Mouse (Mus musculus) thymus, postnatal 0 days (tissue): Measurements from ENCODE around the gene Ddah2. TPM values are rescaled to one million over a fixed set of nuclear protein-coding genes. Genes with fewer than 3 reads are reported as not detected.
A peak's percentile ranks its signal among the peaks of the same experiment; 100 is the strongest.

ENCODE experiments used
- DNase-seq: peaks from one replicate; pipeline ENCODE4 v3.0.0-alpha.2; 2015; ENCODE audit warnings: low spot score
- polyA plus RNA-seq: library from polyadenylated mRNA; unstranded; fragments of >200 nt; fragmentation: Nextera tagmentation; extraction: Ambion mirVana; gene quantifications from 2 replicates; pipeline ENCODE4 v1.2.1, GENCODE M21; 2015

Gene Ddah2
- polyA plus RNA-seq, 1 experiment from 2014 or later: 51.6 TPM

DNA sequence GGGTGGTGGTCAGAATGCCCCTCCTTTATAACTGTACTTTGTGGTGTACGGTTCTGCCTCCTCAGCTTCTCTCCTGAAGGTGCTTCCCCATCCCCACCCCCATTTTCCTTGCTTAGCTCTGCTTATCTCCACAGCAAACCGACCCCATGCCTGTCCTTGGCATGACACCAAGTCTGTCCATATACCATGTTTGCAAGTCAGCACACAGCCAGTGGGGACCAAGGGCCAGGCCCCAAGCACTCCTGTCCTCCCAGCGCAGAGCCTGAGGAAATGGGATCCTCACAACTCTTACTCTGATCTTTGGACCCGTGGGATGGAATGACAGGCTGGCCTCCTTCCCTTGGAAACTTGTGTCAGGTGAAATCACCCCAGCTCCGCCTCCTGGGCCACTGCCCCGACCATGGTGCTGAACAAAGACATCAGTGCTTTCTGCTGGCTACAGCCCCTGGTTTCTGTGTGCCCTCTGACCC, 44.4 kb downstream of the Ddah2 start:
- DNase-seq: no peak

DNA sequence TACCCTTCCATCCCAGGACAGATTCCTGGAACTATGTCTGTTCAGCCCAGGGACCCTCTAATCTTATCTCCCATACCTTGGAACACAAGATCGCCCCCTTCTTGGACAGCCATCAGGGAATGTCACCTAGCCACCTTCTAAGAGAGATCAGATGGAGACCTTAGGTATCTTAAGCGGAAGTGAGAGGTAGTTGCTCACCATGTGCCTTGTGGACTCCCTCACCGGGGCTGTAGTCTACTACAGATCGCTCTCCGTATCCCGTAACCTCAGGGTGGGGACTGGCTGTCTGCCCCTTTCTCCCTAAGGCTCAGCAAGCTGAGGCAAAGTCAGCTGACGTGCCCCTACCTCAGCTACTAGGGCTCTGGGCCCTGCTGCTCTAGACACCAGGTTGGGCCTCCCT, 45.2 kb downstream of the Ddah2 start:
- no peak for DNase-seq

DNA sequence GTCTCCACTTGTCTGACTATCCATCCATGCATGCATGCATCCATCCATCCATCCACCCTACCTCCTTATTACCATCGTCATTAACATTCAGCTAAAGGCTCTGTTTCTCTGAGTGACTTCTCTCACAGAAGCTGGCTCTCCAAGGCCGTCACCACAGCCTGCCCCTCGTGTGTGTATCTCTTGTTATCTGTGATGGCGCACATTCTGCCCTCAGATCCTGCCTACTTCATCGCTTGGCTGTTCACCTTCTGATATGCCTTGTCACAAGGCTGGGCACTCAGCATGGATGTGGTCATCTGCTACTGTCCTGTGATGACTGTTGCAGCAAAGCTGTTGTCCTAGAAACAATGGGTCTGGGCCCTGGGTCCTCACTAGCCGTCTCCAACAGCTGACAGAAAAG, 45.9 kb downstream of the Ddah2 start:
- no peak for DNase-seq

DNA sequence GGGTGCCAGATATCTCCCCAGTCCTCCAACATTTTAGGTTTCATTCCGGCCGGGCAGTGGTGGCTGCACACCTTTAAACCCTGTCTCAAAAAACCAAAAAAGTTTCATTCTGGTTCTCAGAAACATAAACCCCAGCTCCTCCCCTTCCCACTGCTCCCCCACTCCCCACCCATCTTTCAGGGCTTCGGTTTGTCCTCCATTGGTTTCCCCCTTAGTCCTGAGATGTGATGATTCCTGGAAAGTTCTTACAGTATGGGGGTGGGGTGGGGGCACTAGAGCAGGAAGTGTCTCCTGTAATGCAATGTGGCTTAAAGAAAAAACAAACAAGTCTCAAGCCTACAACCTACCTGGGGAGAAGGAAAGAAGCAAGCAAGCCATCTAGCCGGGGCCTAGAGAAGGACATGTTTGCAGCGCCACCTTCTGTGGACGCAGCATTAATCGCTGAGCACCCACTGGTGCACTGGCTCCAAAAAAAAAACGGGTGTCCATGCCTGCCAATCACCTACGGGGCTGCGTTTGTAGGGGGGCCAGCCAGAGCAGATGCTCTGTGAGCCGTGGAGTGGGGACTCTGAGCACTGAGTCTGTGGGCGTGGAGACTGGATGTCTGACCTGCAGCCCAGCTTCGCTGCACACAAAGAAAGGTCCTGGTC, 47.0 kb downstream of the Ddah2 start:
- DNase-seq: peak; percentile 40

DNA sequence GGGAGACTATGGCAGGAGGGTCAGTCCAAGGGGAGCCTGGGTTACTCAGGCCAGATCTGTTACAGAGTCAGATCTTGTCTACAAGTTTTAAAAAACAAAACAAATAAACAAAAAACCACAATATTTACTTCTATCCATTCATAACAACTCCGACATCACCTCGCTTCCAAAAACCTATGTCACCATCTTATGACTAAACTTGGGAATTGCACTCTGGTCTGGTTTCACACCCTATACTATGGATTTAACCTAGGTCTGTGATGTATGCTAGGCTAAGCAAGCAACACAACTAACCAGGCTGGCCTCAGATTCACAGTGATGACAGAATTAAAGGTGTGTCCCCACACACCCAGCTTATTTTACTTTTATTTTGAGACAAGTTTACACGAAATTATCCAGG, 47.7 kb downstream of the Ddah2 start:
- DNase-seq: no peak

DNA sequence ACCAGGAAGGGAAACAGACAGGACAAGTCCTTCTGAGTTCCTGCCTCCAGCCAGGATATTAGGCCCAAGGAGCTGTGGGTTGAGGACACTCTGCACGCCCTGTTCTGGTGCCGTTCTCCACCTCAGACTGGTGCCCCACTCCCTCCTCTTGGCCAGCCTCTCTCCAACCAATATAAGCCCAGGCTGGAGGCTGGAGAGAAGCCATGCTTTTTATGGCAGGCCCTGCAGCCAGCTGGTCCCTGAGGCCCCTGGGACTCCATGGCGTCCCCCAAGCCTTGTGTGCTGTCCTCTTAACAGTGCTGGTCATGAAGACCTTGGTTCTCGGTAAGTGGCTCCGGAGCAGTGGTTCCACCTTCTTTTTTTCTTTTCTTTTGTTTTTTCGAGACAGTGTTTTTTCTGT, 49.3 kb downstream of the Ddah2 start, which contains the start of gene Ly6g5c:
Gene Ly6g5c, plus strand, starts transcription at position 183 of the 400 bp plus-strand sequence.
- DNase-seq: no peak

Other genes with a start within 250 kb of the Ddah2 start
- gene Stk19, start 222.1 kb upstream of the Ddah2 start, polyA plus RNA-seq: 39.3 and 48.6 TPM in 2 replicates
- gene Dxo, start 222.0 kb upstream of the Ddah2 start, polyA plus RNA-seq: 48.8 and 53.3 TPM in 2 replicates
- gene Skiv2l, start 208.8 kb upstream of the Ddah2 start, polyA plus RNA-seq: 49.7 and 50.1 TPM in 2 replicates
- gene Nelfe, start 208.6 kb upstream of the Ddah2 start, polyA plus RNA-seq: 82.4 and 88.6 TPM in 2 replicates
- gene Cfb, start 196.5 kb upstream of the Ddah2 start, polyA plus RNA-seq: 5.2 and 6.2 TPM in 2 replicates
- gene Zbtb12, start 179.6 kb upstream of the Ddah2 start, polyA plus RNA-seq: 1.6 and 1.7 TPM in 2 replicates
- gene Gm20547, start 177.0 kb upstream of the Ddah2 start, polyA plus RNA-seq: not detected in 2 replicates
- gene C2, start 160.8 kb upstream of the Ddah2 start, polyA plus RNA-seq: 7.6 TPM in 2 replicates
- gene Ehmt2, start 160.6 kb upstream of the Ddah2 start, polyA plus RNA-seq: 38.6 and 47.9 TPM in 2 replicates
- gene Slc44a4, start 144.6 kb upstream of the Ddah2 start, polyA plus RNA-seq: 0.57 and 0.81 TPM in 2 replicates
- gene Neu1, start 127.8 kb upstream of the Ddah2 start, polyA plus RNA-seq: 25.7 and 28.2 TPM in 2 replicates
- 0.72 and 0.83 TPM in 2 replicates for gene Hspa1b, start 99.8 kb upstream of the Ddah2 start, polyA plus RNA-seq
- gene Gm20481, start 89.1 kb upstream of the Ddah2 start, polyA plus RNA-seq: not detected in 2 replicates
- gene Hspa1a, start 86.9 kb upstream of the Ddah2 start, polyA plus RNA-seq: 6.8 and 7.6 TPM in 2 replicates
- 0.09 and 0.27 TPM in 2 replicates for gene Hspa1l, start 86.3 kb upstream of the Ddah2 start, polyA plus RNA-seq
- 179 and 197 TPM in 2 replicates for gene Lsm2, start 77.2 kb upstream of the Ddah2 start, polyA plus RNA-seq
- 125 and 138 TPM in 2 replicates for gene Vars, start 58.0 kb upstream of the Ddah2 start, polyA plus RNA-seq
- gene Vwa7, start 42.5 kb upstream of the Ddah2 start, polyA plus RNA-seq: 0.26 and 0.36 TPM in 2 replicates
- gene Sapcd1, start 31.0 kb upstream of the Ddah2 start, polyA plus RNA-seq: 18.2 and 22.5 TPM in 2 replicates
- gene Msh5, start 12.3 kb upstream of the Ddah2 start, polyA plus RNA-seq: 8.9 and 13.5 TPM in 2 replicates
- 501 and 524 TPM in 2 replicates for gene Clic1, start 9.1 kb upstream of the Ddah2 start, polyA plus RNA-seq
- 0.27 and 0.57 TPM in 2 replicates for gene Ly6g6c, start 6.4 kb downstream of the Ddah2 start, polyA plus RNA-seq
- 0.06 and 0.08 TPM in 2 replicates for gene Mpig6b, start 7.1 kb downstream of the Ddah2 start, polyA plus RNA-seq
- gene Ly6g6e, start 17.9 kb downstream of the Ddah2 start, polyA plus RNA-seq: 0.89 and 1.0 TPM in 2 replicates
- 0.55 and 0.60 TPM in 2 replicates for gene Ly6g6d, start 19.0 kb downstream of the Ddah2 start, polyA plus RNA-seq
- 0.12 TPM in 1 of 2 replicates, not detected in the other for gene Ly6g6f, start 26.6 kb downstream of the Ddah2 start, polyA plus RNA-seq
- 85.3 and 90.6 TPM in 2 replicates for gene Abhd16a, start 30.2 kb downstream of the Ddah2 start, polyA plus RNA-seq
- gene Ly6g5c, start 49.2 kb downstream of the Ddah2 start, polyA plus RNA-seq: 0.37 TPM in 1 of 2 replicates, not detected in the other
- 3.7 and 4.0 TPM in 2 replicates for gene Ly6g5b, start 56.4 kb downstream of the Ddah2 start, polyA plus RNA-seq
- 26.9 and 31.2 TPM in 2 replicates for gene Gpank1, start 62.4 kb downstream of the Ddah2 start, polyA plus RNA-seq
- 348 and 353 TPM in 2 replicates for gene Csnk2b, start 63.0 kb downstream of the Ddah2 start, polyA plus RNA-seq
- gene D17H6S53E, start 67.3 kb downstream of the Ddah2 start, polyA plus RNA-seq: 11.2 and 14.7 TPM in 2 replicates
- gene Apom, start 73.0 kb downstream of the Ddah2 start, polyA plus RNA-seq: 0.18 and 0.21 TPM in 2 replicates
- gene Bag6, start 76.1 kb downstream of the Ddah2 start, polyA plus RNA-seq: 42.3 and 48.0 TPM in 2 replicates
- gene Prrc2a, start 105.9 kb downstream of the Ddah2 start, polyA plus RNA-seq: 81.3 and 113 TPM in 2 replicates
- 45.2 and 47.2 TPM in 2 replicates for gene Aif1, start 117.0 kb downstream of the Ddah2 start, polyA plus RNA-seq
- gene Lst1, start 129.4 kb downstream of the Ddah2 start, polyA plus RNA-seq: 35.3 and 41.8 TPM in 2 replicates
- gene Ltb, start 135.4 kb downstream of the Ddah2 start, polyA plus RNA-seq: 144 and 167 TPM in 2 replicates
- gene Tnf, start 143.0 kb downstream of the Ddah2 start, polyA plus RNA-seq: 4.2 and 5.7 TPM in 2 replicates
- gene Lta, start 146.3 kb downstream of the Ddah2 start, polyA plus RNA-seq: 4.4 and 4.7 TPM in 2 replicates
- gene Gm16181, start 161.8 kb downstream of the Ddah2 start, polyA plus RNA-seq: 0.26 and 0.69 TPM in 2 replicates
- 1.3 and 1.8 TPM in 2 replicates for gene Atp6v1g2, start 174.6 kb downstream of the Ddah2 start, polyA plus RNA-seq
- 14.0 and 16.8 TPM in 2 replicates for gene Nfkbil1, start 176.8 kb downstream of the Ddah2 start, polyA plus RNA-seq
- gene Ddx39b, start 182.7 kb downstream of the Ddah2 start, polyA plus RNA-seq: 423 and 446 TPM in 2 replicates
- 441 and 555 TPM in 2 replicates for gene H2-D1, start 203.7 kb downstream of the Ddah2 start, polyA plus RNA-seq